Mouse (Mus musculus) lung, embryonic 14.5 days (tissue): ENCODE results near the gene Tmem128. TPM values are rescaled to one million over a fixed set of nuclear protein-coding genes. Genes with fewer than 3 reads are reported as not detected.

ENCODE experiments used
- ATAC-seq: fragments of 200-750 bp; cut with Nextera tagmentation; 2 replicates; pipeline ENCODE4 v1.8.0; 2017; ENCODE audit warnings: mild to moderate bottlenecking, moderate TSS enrichment, moderate library complexity; ENCODE audit not compliant: insufficient read depth
- DNase-seq: peaks from one replicate; pipeline ENCODE4 v3.0.0-alpha.2; 2015
- H3K27ac ChIP-seq: fragments of 300-500 bp; sonication (generic); 2 replicates; pipeline ENCODE4 v1.5.1; 2014; ENCODE audit warnings: low read depth, mild to moderate bottlenecking, moderate library complexity
- H3K27me3 ChIP-seq: fragments of 300-500 bp; sonication (generic); 2 replicates; pipeline ENCODE4 v1.6.1; 2014; ENCODE audit warnings: low read length, control low read depth; ENCODE audit not compliant: insufficient read depth
- H3K36me3 ChIP-seq: fragments of 300-500 bp; sonication (generic); 2 replicates; pipeline ENCODE4 v1.6.1; 2014; ENCODE audit warnings: control low read depth; ENCODE audit not compliant: insufficient read depth
- H3K4me1 ChIP-seq: fragments of 300-500 bp; sonication (generic); 2 replicates; pipeline ENCODE4 v1.6.1; 2014; ENCODE audit warnings: antibody characterized with exemption, control low read depth; ENCODE audit not compliant: insufficient read depth
- H3K4me2 ChIP-seq: fragments of 300-500 bp; sonication (generic); 2 replicates; pipeline ENCODE4 v1.6.1; 2014; ENCODE audit warnings: mild to moderate bottlenecking
- H3K4me3 ChIP-seq: fragments of 300-500 bp; sonication (generic); 2 replicates; pipeline ENCODE4 v1.5.1; 2014; ENCODE audit warnings: low read depth, low read length
- H3K9ac ChIP-seq: fragments of 300-500 bp; sonication (generic); 2 replicates; pipeline ENCODE4 v1.6.1; 2014
- H3K9me3 ChIP-seq: fragments of 300-500 bp; sonication (generic); 2 replicates; pipeline ENCODE4 v1.6.1; 2016; ENCODE audit warnings: low read depth, low read length, control low read depth
- CTCF ChIP-seq: IDR thresholded peaks from 2 replicates; pipeline ENCODE4 v1.5.1; 2016; ENCODE audit warnings: antibody characterized with exemption, low read depth
- WGBS: fragments of 180-500 bp; shearing (Covaris S2); extraction: QIAGEN DNeasy Blood & Tissue Kit; methylation state at CpG from one replicate; pipeline ENCODE4 v1.1.7; 2014; 5-methylcytosine and 5-hydroxymethylcytosine counted together
- polyA plus RNA-seq: library from polyadenylated mRNA; unstranded; fragments of >200 nt; fragmentation: Nextera tagmentation; extraction: Ambion mirVana; gene quantifications from 2 replicates; pipeline ENCODE4 v1.2.1, GENCODE M21; 2014

Gene Tmem128
- polyA plus RNA-seq, 1 experiment from 2014 or later: 78.9 TPM

DNA sequence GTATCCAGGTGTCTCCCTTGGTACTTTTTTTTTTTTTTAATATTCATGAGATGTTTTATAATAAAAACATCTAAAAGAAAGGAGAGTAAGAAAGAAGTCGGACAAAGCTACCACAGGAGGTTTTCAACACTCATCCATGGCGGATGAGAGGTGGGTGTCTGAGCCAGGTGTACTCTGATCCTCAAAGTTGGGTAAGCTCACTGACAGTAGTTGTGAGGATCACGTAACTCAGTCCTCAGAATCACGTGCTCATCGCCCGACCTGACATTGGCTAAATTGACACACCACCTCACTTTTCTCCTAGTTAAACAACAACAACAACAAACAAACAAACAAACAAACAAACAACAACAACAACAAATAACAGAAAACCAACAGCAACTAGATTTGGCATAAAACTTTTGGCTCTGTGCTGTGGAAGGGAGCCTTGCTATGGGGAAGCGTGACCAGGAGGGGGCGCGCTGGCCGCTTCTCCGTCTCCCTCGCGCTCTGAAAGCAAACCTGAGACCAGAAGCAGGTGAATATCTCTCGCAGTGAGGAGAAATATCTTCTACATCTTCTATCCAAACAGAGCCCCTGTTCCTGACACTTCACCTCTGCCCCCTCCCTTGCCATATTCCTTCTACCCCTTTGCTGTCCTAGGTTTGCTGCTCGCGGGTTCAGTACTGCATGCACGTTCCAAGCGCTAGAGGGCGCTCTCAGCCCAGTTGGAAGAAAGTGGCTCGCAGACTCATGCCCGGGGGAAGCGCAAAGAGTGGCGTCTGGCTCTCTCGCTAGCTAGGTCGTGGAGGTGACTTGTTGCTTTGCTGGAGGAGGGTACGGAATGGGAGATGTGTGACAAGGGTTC lies 47.5 kb downstream of the Tmem128 start:
- H3K4me1 ChIP-seq: no peaks in the 10 kb centered on the region
- ATAC-seq (peak; percentile 88), DNase-seq (peak; percentile 97)
- no peaks in the 10 kb centered on the region for H3K27me3 ChIP-seq
- H3K4me3 ChIP-seq: peak overlapping the region; percentile 28
- H3K9ac ChIP-seq: no peak overlapping the region
- H3K36me3 ChIP-seq: no peaks in the 10 kb centered on the region
- H3K4me2 ChIP-seq: peak overlapping the region; percentile 61
- H3K27ac ChIP-seq: no peak overlapping the region
- 7% methylated on average over 26 of the region's 26 CpGs for whole genome bisulfite sequencing
- peak; percentile 97 for TF ChIP-seq CTCF
- no peaks in the 10 kb centered on the region for H3K9me3 ChIP-seq

DNA sequence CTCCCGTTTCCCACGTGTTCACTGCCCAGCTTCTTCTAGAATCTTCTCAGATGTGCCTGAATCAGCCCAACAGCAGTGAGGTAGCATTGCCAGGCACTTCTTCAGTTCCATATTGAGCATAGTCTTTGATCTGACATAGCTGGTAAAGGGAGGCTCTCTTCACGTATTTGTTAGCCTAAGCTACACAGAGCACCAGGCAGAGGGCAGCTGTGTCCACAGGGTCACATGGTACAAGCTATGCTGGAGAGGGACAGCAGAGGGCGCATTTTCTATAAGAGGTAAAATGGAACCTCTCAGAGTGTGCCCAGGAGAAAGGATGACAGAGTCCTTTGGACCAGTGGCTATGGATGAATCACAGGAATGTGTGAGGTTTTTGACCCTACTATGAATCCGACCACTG lies 48.9 kb downstream of the Tmem128 start:
- ATAC-seq: peak; percentile 68; the same call in 1 of the 2 replicates
- Histone ChIP-seq H3K9ac (no peak overlapping the region), H3K36me3 (no peaks in the 10 kb centered on the region), H3K27me3 (no peaks in the 10 kb centered on the region), H3K4me1 (no peaks in the 10 kb centered on the region), H3K4me2 (no peak overlapping the region), H3K4me3 (no peak overlapping the region), H3K27ac (no peak overlapping the region), H3K9me3 (no peaks in the 10 kb centered on the region)
- peak; percentile 73 for DNase-seq
- 43% methylated on average over 5 of the region's 5 CpGs for WGBS
- peak; percentile 51 for TF ChIP-seq CTCF

DNA sequence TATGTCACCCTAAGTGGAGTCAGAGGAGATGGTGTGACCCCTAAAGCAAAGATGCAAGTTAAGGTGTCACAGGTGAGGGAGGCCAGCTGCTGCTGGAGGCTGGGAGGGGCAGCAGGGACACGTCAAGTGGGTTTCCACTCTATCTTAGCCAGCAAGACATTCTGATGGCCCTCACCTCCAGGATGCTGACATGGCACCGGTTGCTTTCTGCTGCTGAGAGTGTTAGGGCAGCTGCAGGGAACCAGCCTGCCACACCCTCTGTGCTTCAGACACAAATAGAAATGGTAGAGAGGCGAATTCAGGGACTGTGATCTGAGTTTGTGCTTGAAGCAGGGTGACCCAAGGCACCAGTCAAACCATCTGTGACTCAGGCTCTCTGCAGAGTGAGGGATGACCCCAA lies 49.8 kb downstream of the Tmem128 start:
- H3K4me2 ChIP-seq: no peak overlapping the region
- H3K27ac ChIP-seq: no peak overlapping the region
- no peaks in the 10 kb centered on the region for H3K36me3 ChIP-seq
- no peaks in the 10 kb centered on the region for H3K9me3 ChIP-seq
- no peak for TF ChIP-seq CTCF
- H3K9ac ChIP-seq: no peak overlapping the region
- no peak overlapping the region for H3K4me3 ChIP-seq
- no peaks in the 10 kb centered on the region for H3K27me3 ChIP-seq
- 50% methylated on average over 3 of the region's 3 CpGs for WGBS
- ATAC-seq (no peak), DNase-seq (no peak)
- H3K4me1 ChIP-seq: no peaks in the 10 kb centered on the region

Other genes with a start within 250 kb of the Tmem128 start
- gene Stx18, start 221.4 kb upstream of the Tmem128 start, polyA plus RNA-seq: 43.2 and 43.6 TPM in 2 replicates
- 18.2 and 23.6 TPM in 2 replicates for gene Nsg1, start 100.3 kb upstream of the Tmem128 start, polyA plus RNA-seq
- gene Zbtb49, start 39.7 kb upstream of the Tmem128 start, polyA plus RNA-seq: 12.3 and 14.9 TPM in 2 replicates
- gene Lyar, start 39.7 kb upstream of the Tmem128 start, polyA plus RNA-seq: 105 and 112 TPM in 2 replicates
- 0.08 TPM in 1 of 2 replicates, not detected in the other for gene Otop1, start 15.8 kb downstream of the Tmem128 start, polyA plus RNA-seq
- gene Drd5, start 59.2 kb downstream of the Tmem128 start, polyA plus RNA-seq: not detected in 2 replicates
- 0.64 and 2.2 TPM in 2 replicates for gene Slc2a9, start 243.0 kb downstream of the Tmem128 start, polyA plus RNA-seq